Mouse (Mus musculus): Measurements from ENCODE around the gene Acvr1.

DNA sequence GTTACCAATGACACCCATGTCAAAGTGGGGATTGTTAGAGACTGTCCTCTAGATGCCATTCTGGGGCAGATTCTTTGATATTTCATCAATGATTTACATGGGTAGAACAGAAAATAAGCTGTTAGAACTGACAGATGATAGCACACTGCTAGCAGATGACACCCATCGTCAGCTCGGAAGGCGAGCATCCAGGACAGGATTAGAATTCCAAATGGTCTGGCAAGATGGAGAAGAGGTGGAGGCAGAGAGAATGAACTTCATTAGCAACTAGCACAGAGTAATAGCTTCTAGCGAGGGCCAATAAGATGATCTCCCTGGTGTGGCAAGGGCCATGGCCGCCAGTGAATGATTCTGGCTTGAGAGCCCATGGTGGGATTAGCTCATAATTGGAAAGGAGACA, 48.8 kb upstream of the Acvr1 start:
- TF ChIP-seq POU5F1 (IDR thresholded peaks at IDR 0.05; ENCODE audit: borderline replicate concordance, low read length) (no peak), CTCF (conservative IDR thresholded peaks at IDR 0.05; ENCODE audit: low read length) (no peak)
